Mouse (Mus musculus): Measurements from ENCODE around the gene Rnf10.

DNA sequence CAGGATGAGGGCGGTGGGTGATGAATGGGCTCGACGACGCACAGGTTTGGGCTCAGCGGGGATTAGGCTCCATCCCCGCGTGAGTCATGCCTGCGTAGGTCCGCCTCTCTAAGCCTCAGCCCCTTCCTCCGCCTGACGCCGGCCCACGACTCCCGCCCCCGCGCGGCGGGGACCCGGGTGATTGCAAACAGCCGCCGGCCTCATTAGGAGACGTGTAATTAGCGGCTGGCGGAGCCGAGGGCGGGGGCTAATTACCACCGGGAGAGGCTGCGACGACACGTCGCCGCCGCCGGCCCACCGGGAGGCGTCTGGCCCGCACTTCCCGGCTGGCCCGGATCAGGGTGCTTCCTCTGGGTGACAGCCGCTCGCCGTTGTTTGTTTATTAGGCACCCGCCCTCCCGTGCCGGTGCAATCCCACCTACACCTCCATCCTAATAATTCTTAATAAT, 37.4 kb downstream of the Rnf10 start:
- TF ChIP-seq EP300 (IDR thresholded peaks at IDR 0.05; ENCODE audit: insufficient read depth, low read depth, low read length), result no peak
- TF ChIP-seq CTCF (IDR thresholded peaks at IDR 0.05; ENCODE audit: low read depth, low read length), result no peak
